Mouse (Mus musculus) intestine, embryonic 16.5 days (tissue): ENCODE data around the gene AA467197. TPM values are rescaled to one million over a fixed set of nuclear protein-coding genes. Genes with fewer than 3 reads are reported as not detected.

Experiments used
- ATAC-seq: fragments of 200-750 bp; cut with Nextera tagmentation; 2 replicates; pipeline ENCODE4 v1.8.0; 2017; ENCODE audit warnings: moderate TSS enrichment, moderate library complexity
- H3K27ac ChIP-seq: fragments of 300-500 bp; sonication (generic); 2 replicates; pipeline ENCODE4 v1.5.1; 2014; ENCODE audit warnings: mild to moderate bottlenecking, low read length
- H3K27me3 ChIP-seq: fragments of 300-500 bp; sonication (generic); replicated peaks from 2 replicates; pipeline ENCODE4 v1.6.1; 2014; ENCODE audit warnings: low read length, control low read depth, mixed read lengths; ENCODE audit not compliant: control insufficient read depth, insufficient read depth
- H3K36me3 ChIP-seq: fragments of 300-500 bp; sonication (generic); 2 replicates; pipeline ENCODE4 v1.6.1; 2014; ENCODE audit warnings: low read length, control low read depth; ENCODE audit not compliant: control insufficient read depth, insufficient read depth
- H3K4me1 ChIP-seq: fragments of 300-500 bp; sonication (generic); 2 replicates; pipeline ENCODE4 v1.6.1; 2014; ENCODE audit warnings: low read length, control low read depth, mixed read lengths; ENCODE audit not compliant: control insufficient read depth, insufficient read depth
- H3K4me2 ChIP-seq: fragments of 300-500 bp; sonication (generic); 2 replicates; pipeline ENCODE4 v1.6.1; 2014; ENCODE audit warnings: low read depth, low read length, control low read depth
- H3K4me3 ChIP-seq: fragments of 300-500 bp; sonication (generic); 2 replicates; pipeline ENCODE4 v1.5.1; 2014; ENCODE audit warnings: mild to moderate bottlenecking, low read length
- H3K9ac ChIP-seq: fragments of 300-500 bp; sonication (generic); 2 replicates; pipeline ENCODE4 v1.6.1; 2014; ENCODE audit warnings: low read depth, low read length
- H3K9me3 ChIP-seq: fragments of 300-500 bp; sonication (generic); 2 replicates; pipeline ENCODE4 v1.6.1; 2016; ENCODE audit warnings: low read length, control low read depth; ENCODE audit not compliant: control insufficient read depth
- WGBS: fragments of 180-500 bp; shearing (Covaris S2); extraction: QIAGEN DNeasy Blood & Tissue Kit; methylation state at CpG from one replicate; pipeline ENCODE4 v1.1.7; 2014; 5-methylcytosine and 5-hydroxymethylcytosine counted together
- polyA plus RNA-seq: library from polyadenylated mRNA; unstranded; fragments of >200 nt; fragmentation: Nextera tagmentation; extraction: Ambion mirVana; gene quantifications from 2 replicates; pipeline ENCODE4 v1.2.1, GENCODE M21; 2015

The AA467197 gene
- polyA plus RNA-seq, 1 experiment from 2014 or later = 10.1 TPM

- peak; percentile 96 for ATAC-seq
- Histone ChIP-seq H3K27ac (peak overlapping the region; percentile 98), H3K4me3 (no peak overlapping the region), H3K36me3 (no peaks in the 10 kb centered on the region), H3K4me1 (peaks cover 20% of the 10 kb centered on the region), H3K9me3 (no peaks in the 10 kb centered on the region), H3K4me2 (peak overlapping the region; percentile 30; the same call in 1 of the 2 replicates), H3K9ac (peak overlapping the region; percentile 40), H3K27me3 (no peaks in the 10 kb centered on the region)
- WGBS = 63% methylated on average over 11 of the region's 11 CpGs
These were observed 21.1 kb downstream of the AA467197 start for GRCm38 (mm10) chr2:122657707-122658524.

- no peaks in the 10 kb centered on the region for H3K9me3 ChIP-seq
- no peak overlapping the region for H3K27ac ChIP-seq
- H3K36me3 ChIP-seq = no peaks in the 10 kb centered on the region
- no peak overlapping the region for H3K9ac ChIP-seq
- H3K4me3 ChIP-seq = no peak overlapping the region
- H3K4me1 ChIP-seq = peaks cover 20% of the 10 kb centered on the region
- no peaks in the 10 kb centered on the region for H3K27me3 ChIP-seq
- ATAC-seq = no peak
- 72% methylated on average over 7 of the region's 7 CpGs for WGBS
- no peak overlapping the region for H3K4me2 ChIP-seq
These were observed 23.0 kb downstream of the AA467197 start for GRCm38 (mm10) chr2:122659825-122660224.

DNA sequence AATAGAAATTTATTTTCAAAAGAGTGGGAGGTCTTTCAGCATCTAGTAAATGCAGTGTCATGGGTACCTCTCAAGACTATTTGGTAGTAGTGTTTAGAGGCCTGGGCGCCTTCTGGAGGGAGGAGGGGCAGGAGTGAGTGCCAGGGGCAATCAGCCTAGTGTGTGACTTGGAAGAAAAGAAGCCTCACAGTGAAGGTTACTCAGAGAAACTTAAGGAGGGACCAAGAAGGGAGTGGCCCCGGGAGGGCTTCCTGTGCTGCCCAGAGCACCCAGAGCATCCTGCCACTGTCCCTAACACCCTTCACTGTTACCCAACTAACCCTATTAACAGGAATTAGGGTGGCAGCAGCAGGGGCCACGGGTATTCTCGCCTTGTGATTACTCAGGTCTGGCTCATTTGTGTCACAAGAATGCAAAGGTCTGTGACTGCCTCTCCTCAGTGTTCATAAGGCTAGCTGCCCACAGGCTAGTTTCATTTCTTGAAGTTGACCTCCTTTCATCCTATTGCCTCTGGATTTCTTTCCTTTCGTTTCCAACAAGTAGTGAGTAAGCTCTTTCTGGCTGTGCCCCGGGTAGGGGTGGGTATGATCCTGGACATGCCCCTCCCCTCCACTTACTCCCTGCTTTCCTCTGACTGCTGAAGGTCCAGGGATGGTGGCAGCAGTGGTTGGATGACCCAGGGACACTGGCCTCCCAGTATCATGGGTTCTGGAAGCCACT is 28.6 kb downstream of the AA467197 start:
- Histone ChIP-seq H3K36me3 (no peaks in the 10 kb centered on the region), H3K4me2 (no peak overlapping the region), H3K4me3 (no peak overlapping the region), H3K4me1 (no peaks in the 10 kb centered on the region), H3K27ac (no peak overlapping the region), H3K9me3 (no peaks in the 10 kb centered on the region), H3K27me3 (no peaks in the 10 kb centered on the region), H3K9ac (no peak overlapping the region)
- 47% methylated on average over 6 of the region's 6 CpGs for WGBS
- ATAC-seq = peak; percentile 27

DNA sequence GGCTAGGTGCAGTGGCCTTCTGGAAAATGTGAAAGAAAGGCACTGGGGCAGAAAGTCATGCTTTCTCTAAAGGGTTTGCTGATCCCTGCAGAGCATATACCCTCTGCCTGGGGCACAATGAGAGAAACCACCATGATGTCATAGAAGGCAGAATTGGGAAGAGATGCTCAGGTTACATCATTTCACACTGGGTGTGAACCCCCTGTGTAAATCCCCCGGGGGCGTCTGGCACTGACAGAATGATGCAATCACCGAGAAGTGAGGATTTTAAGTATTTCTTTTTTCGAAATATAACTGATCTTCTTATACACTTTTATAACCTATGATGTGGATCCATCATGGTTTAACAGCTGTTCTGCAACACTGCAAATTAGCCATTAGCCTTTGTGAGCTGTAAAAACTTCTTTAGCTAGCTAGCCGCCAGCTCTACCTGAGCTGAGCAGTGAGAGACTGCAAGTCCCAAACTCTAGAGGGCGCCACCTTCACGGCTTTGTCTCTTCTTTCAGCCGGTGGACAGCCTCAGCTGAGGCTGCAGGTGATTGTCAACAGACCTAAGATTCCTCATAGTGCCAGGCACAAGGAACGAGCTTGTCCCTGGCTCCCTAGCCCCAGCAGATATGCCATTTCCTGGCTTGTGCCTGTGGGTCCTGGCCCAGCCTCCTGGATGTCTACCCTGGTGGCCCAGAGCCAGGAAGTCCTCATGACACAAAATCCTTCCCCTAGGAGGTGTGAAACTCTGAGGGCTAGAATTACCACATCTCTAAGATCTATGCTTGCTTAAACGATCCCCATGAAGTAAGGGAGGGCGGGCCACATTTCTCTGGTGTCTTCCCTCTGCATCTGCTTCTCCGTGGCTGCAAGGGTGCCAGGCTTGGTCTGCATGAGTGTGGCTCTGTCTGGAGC is 29.4 kb downstream of the AA467197 start:
- Histone ChIP-seq H3K9me3 (no peaks in the 10 kb centered on the region), H3K27ac (no peak overlapping the region), H3K4me1 (no peaks in the 10 kb centered on the region), H3K36me3 (no peaks in the 10 kb centered on the region), H3K4me3 (no peak overlapping the region), H3K9ac (no peak overlapping the region), H3K4me2 (no peak overlapping the region), H3K27me3 (no peaks in the 10 kb centered on the region)
- 42% methylated on average over 12 of the region's 12 CpGs for WGBS
- peak; percentile 66 for ATAC-seq

GRCm38 (mm10) chr2:122667856-122668255 is 31.1 kb downstream of the AA467197 start:
- H3K9me3 ChIP-seq = no peaks in the 10 kb centered on the region
- no peaks in the 10 kb centered on the region for H3K4me1 ChIP-seq
- no peak overlapping the region for H3K9ac ChIP-seq
- no peak overlapping the region for H3K4me2 ChIP-seq
- peak; percentile 10; the same call in 1 of the 2 replicates for ATAC-seq
- no peaks in the 10 kb centered on the region for H3K27me3 ChIP-seq
- no peak overlapping the region for H3K4me3 ChIP-seq
- no peaks in the 10 kb centered on the region for H3K36me3 ChIP-seq
- WGBS = 24% methylated on average over 5 of the region's 5 CpGs
- no peak overlapping the region for H3K27ac ChIP-seq

DNA sequence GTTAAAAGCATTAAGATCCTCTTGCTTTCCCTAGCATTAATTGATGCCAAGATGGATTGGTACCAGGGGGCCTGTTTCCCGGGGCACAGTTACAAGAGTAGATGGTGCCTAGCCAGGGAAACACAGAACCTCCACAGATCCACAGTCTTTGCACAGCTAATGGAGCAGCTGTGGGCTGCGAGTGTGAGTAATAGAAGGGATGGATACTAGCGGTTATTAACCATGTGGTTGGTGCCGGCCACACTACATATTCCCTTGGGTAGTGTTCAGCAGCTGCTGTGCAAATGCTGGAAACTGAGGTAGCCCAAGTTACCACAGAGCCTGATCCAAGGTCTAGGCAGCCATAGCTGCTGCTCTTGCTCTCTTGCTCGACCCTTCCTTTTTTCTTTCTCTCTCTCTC is 34.9 kb downstream of the AA467197 start:
- H3K27ac ChIP-seq = no peak overlapping the region
- no peaks in the 10 kb centered on the region for H3K36me3 ChIP-seq
- H3K9ac ChIP-seq = no peak overlapping the region
- no peaks in the 10 kb centered on the region for H3K4me1 ChIP-seq
- H3K27me3 ChIP-seq = no peaks in the 10 kb centered on the region
- H3K4me2 ChIP-seq = no peak overlapping the region
- 69% methylated on average over 5 of the region's 5 CpGs for WGBS
- ATAC-seq = no peak
- no peak overlapping the region for H3K4me3 ChIP-seq
- H3K9me3 ChIP-seq = no peaks in the 10 kb centered on the region

DNA sequence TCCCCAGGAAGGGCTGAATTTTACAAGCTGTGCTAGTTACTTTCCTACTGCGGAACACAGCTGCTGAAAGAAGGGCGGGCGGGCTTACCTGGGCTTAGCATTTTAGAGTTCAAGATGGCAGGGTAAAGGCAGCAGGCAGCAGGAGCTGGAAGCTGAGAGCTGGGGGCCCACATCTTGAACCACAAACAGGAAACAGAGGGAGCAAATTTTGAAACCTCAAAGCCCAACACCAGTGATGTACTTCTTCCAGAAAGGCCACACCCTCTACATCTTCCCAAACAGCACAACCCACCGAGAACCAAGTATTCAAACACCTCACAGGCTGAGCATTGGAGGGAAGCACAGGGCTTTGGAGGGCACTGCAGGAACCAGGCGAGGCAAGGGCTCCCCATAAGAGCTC is 36.1 kb downstream of the AA467197 start:
- Histone ChIP-seq H3K9me3 (no peaks in the 10 kb centered on the region), H3K27me3 (no peaks in the 10 kb centered on the region), H3K27ac (no peak overlapping the region), H3K36me3 (no peaks in the 10 kb centered on the region), H3K4me3 (no peak overlapping the region), H3K9ac (no peak overlapping the region), H3K4me1 (no peaks in the 10 kb centered on the region), H3K4me2 (no peak overlapping the region)
- no peak for ATAC-seq
- 73% methylated on average over 5 of the region's 5 CpGs for WGBS

DNA sequence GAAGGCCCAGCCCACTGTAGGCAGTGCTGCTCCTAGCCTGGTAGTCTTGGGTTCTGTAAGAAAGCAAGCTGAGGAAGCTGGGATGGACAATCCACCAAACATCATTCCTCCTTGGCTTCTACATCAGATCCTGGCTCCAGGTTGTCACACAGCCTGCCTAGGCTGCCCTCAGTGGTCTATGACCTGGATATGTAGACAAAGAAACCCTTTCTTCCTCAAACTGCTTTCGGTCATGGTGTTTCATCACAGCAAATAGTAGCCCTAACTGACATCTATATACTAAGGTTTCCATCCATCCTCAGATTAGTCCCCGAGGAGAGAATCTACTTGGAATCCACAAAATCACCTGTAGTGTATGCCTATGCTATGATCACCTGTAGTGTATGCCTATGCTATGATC is 38.3 kb downstream of the AA467197 start:
- no peak overlapping the region for H3K4me2 ChIP-seq
- no peak overlapping the region for H3K9ac ChIP-seq
- no peak overlapping the region for H3K4me3 ChIP-seq
- no peaks in the 10 kb centered on the region for H3K27me3 ChIP-seq
- no peak overlapping the region for H3K27ac ChIP-seq
- 94% methylated on average over 2 of the region's 2 CpGs for WGBS
- no peaks in the 10 kb centered on the region for H3K4me1 ChIP-seq
- H3K9me3 ChIP-seq = no peaks in the 10 kb centered on the region
- no peak for ATAC-seq
- H3K36me3 ChIP-seq = no peaks in the 10 kb centered on the region
